Mouse (Mus musculus): Measurements from ENCODE around the gene Fam43a. TPM values are rescaled to one million over a fixed set of nuclear protein-coding genes. Genes with fewer than 3 reads are reported as not detected.

Fam43a gene
- 10 to 100 TPM; 45.6 to 51.8 TPM for total RNA-seq (2021)
- long read RNA-seq, experiment 1, transcript Fam43a-201 (1 exons, 3,075 nt) = major isoform, 16 of 16 reads
- long read RNA-seq, experiment 1, partial matches to known transcripts = 0 of 16 reads
- long read RNA-seq, experiment 1, other reads (novel, unspliced or antisense) = 0 of 16 reads
- long read RNA-seq, experiment 2, transcript Fam43a-201 (1 exons, 3,075 nt) = major isoform, 45 of 45 reads
- long read RNA-seq, experiment 2, partial matches to known transcripts = 0 of 45 reads
- long read RNA-seq, experiment 2, other reads (novel, unspliced or antisense) = 0 of 45 reads

GRCm38 (mm10) chr16:30599491-30600268 is at the start of gene Fam43a:
Gene Fam43a, plus strand, starts transcription at chr16:30599723.
- DNase-seq (ENCODE audit: low spot score in 2 of 2) = peak; percentile 71 to 86

DNA sequence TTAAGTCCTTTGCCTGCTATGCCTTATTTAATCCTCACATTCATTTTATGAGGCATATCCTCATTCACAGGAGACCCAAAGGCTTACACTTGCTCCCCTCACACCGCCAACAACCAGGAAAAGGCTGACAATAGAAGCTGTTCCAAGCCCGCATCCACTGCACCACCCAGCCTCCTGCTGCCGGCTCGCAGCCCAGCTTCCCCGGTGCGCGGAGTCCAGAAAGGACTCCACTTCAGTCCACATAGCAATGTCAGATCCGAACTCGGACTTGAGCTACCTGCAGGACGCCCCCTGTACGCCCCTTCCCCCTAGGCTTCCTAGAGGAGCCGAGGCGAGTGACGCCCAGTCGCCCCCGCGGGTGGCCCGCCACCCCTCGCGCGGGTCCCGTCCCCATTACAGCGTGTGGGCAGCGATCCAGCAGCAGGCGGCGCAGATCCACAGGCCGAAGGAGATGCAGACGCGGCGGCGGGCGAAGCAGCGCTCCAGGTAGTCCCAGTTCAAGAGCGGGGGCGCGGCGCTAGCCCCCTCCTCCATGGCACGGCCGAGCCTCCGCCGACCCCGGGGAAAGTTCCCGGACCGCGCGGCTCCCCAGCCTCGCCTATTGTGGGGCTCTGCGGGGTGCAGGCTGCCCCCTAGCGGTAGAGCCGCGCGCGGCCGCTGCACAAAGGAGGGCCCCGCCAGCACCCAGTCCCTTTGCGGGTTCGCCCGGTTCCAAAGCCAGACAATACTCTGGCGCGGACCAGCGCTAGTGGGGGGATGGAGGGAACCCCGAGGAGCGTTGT is 49.4 kb upstream of the Fam43a start:
- DNase-seq (ENCODE audit: low spot score in 2 of 2) = peak; percentile 36 to 70

DNA sequence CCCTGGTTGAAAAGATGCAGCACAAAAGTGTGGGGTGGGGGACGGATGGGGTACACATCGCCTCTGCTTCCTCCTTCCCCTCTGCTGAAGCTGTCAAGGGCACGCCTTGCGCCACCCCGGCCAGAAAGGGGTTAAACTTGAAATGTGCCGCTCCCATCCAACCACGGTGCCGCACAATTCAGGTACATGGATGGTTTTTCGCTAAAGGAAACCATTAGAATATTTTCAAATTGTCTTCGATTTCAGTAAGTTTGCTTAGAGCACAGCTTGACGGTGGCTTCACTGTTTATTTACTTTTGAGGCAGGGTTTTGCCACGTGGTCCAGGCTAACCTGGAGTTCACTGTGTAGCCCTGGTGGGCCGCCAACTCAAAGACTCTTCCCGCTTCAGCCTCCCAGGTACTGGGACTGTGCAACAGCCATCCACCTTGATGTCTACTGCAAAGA is 48.8 kb upstream of the Fam43a start, which contains the start of gene Tmem44:
Tmem44 (minus strand) TSS at position 95 of the 445 bp plus-strand sequence.
- DNase-seq (ENCODE audit: low spot score in 2 of 2) = no peak

DNA sequence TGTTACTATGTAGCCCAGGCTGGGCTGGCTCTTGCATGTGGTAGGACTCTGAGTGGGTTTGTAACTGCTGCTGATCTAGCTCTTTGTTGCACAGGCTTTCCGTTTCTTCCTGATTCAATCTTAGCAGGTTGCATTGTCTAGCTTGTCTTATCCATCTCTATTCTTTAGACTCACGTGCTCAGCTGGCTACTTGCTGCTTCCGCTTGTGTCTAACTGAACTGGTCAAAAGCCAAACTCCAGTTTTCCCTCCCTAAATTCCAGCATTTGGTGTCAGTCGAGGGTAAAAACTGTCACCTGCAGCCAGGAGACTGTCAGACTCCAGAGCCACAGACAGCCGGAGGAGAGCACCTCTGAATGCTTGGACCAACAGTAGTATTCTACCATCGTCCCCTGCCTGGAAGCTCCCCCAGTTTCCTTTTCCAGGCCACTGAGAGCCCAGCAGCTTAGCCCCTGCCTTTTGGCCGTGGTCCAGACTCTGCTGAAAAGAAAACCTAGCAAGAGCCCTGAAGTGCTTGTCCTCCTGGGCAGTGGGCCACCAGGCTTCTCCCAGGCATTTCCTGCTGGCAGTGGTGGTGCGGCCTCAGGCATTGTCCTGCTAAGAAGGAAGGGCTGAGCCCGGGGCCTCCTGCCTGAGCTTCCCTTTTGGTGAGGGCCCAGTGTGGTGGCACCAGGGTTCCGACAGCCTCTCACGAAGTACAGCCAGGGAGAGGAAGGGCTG is 46.7 kb upstream of the Fam43a start:
- DNase-seq (ENCODE audit: low spot score in 2 of 2) = peak in 1 of 2 experiments; percentile 46

DNA sequence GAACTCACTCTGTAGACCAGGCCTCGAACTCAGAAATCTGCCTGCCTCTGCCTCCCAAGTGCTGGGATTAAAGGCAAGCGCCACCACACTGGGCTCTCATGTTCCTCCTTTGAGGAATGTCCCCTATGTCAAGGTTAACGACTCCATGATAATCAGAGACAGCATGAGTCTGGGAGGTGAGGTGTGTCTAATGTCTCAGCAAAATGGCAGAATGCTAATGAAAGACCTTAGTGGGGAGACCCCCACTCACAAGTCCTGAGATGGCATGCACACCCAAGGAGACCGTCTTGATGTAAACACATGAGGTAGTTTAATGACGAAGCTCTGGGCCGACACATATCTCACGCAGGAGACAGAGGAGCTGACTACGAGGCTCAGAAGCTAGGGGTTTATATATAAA is 45.4 kb upstream of the Fam43a start:
- no peak for DNase-seq (ENCODE audit: low spot score in 2 of 2)

DNA sequence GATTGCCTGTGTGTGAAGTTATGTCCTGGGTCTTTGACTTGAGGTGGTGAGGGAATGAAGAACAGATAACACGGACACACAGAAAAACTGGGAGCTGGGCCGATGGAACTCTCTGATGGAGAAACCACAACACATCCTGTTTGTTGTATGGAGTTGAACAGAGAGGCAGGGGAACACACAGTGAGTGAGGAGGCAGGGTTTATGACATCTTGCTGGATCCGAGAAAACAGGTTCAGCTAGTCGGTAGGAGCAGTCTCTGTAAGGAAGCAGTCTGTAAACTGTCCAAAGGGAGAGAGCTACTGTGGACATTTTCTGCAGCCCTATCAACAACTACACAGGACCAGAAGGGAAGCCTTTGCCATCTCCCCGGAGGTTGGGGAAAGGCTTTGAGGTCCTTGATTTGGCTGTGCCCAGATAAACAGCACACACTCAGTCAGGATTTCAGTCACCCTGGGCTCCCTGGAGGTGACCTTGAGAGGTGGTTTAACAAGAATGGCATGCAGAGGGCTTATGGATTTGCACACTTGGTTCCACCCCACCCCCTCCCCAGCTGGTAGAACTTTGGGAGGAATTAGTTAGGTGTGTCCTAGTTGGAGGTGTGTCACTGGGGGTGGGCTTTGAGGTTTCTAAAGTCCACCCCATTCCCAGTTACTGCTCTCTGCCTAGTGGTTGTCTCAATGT is 40.1 kb upstream of the Fam43a start:
- no peak for DNase-seq (ENCODE audit: low spot score in 2 of 2)

DNA sequence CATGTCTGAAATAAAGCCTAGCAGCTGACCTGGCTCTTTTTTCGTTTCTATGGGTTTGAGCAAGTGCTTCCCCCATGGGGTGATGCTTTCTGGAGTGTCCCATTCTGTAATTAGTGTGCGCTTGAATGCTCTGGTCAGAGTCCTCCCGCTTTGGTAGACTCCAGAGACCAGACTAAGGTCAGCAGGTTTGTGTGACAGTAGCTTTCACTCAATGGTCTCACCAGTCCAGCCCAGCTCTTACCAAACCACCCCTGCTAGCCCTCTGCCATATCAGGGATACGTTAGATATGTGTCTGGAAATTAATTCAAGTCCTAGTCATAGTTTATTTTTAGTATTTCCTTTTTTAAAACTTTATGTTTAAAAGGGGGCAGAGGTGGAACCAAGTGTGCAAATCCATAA is 38.9 kb upstream of the Fam43a start:
- DNase-seq (ENCODE audit: low spot score in 2 of 2) = no peak

DNA sequence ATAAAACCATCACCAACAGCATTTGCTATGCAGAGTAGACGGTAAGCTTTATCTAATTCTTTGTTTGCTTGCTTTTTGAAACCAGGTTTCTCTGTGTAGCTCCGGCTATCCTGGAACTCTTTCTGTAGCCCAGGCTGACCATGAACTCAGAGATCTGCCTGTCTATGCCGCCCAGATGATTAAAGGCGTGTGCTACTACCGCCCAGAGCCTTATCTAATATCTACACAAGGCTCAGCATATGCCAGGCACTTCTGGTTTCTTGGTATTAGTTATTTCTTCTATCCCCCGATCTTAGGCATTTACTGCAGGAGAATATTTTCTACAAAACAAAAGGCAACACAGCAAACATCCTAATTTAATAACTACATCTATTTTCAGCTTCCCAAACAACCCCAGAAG is 33.9 kb upstream of the Fam43a start:
- no peak for DNase-seq (ENCODE audit: low spot score in 2 of 2)

GRCm38 (mm10) chr16:30570173-30570572 is 29.4 kb upstream of the Fam43a start:
- no peak for DNase-seq (ENCODE audit: low spot score in 2 of 2)

- no peak for DNase-seq (ENCODE audit: low spot score in 2 of 2)
Observed at GRCm38 (mm10) chr16:30571378-30571777, 28.1 kb upstream of the Fam43a start.

DNA sequence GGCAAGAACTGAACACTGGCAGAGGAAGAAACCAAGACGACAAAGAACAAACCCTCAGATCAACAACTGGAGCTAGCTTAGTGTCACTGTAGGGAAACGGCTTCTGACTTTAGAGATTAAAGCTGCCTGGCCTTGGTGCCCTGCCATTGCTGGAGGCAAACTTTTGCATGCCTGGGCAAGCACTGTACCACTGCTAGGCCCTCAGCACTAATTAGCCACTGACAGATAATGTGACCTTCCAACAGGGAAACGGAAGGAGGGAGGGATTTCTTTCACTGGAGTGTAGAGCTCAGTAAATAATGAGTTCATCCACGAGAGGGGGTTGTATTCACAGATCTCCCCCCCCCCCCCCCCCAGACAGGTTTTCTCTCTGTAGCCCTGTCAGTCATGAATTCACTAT is 27.3 kb upstream of the Fam43a start:
- DNase-seq (ENCODE audit: low spot score in 2 of 2) = no peak

- DNase-seq (ENCODE audit: low spot score in 2 of 2) = no peak
Observed at GRCm38 (mm10) chr16:30575815-30576214, 23.7 kb upstream of the Fam43a start.

- no peak for DNase-seq (ENCODE audit: low spot score in 2 of 2)
Observed at GRCm38 (mm10) chr16:30576392-30576791, 23.1 kb upstream of the Fam43a start.

DNA sequence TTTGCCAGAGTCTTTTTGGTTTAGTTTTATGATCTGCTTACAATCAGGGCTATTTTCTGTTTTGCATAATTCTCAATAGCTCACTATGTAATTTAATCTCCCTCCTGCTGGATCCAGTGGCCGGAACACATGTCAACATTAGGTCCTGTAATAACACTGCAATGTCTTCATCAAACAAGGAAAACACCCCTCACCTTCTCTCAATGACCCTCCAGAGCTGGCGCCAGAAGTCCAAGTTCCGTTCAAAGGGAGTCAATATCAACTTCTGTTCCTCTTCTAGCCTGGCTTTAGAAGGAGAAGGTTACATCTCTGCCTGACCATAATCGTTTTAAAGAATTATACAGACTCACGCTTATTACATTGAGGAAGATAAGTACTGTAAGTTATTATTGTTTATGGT is 18.8 kb upstream of the Fam43a start:
- no peak for DNase-seq (ENCODE audit: low spot score in 2 of 2)

GRCm38 (mm10) chr16:30586935-30587493 is 12.5 kb upstream of the Fam43a start:
- DNase-seq (ENCODE audit: low spot score in 2 of 2) = no peak

DNA sequence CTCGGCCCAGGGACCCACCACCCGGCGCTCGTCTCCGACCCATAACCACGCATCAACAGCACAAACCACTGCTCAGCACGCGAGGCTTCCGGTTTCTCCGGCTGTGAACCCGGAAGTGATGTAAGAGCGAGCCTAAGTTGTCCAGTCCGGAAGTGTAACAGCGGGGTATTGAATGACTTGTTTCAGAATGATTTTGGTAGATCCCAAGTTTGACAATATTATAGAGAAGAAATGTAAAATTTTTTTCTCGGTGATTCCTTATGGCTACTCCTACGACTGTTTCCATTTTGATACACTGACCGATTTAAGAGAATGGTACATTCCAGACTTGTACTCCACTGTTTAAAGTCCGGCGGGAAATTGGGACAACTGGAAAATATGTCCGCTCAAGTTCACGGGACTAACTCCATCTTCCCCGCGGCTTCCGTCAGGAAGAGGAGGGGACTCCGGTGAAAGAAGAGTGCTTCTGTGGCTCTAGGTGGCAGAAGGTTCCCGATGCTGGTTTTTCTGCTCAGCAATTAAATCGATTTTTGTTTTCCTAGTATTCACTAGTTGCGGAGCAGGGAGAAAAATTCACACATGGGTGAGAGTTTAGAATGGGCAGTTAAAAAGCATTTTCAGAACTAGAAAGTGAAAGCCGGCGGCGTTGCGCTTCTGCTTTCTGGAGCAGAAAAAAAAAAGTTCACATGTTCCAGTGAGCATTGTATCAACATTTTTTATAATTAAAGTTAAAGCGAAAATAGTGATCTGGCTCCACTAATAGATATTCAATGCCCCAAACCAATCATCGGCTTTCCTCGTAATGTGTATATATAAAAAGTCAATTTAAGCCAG is 11.8 kb upstream of the Fam43a start, which contains the start of gene Lsg1:
Lsg1 (minus strand) TSS at position 99 of the 834 bp plus-strand sequence.
- peak; percentile 28 to 72 for DNase-seq (ENCODE audit: low spot score in 2 of 2)

- DNase-seq (ENCODE audit: low spot score in 2 of 2) = no peak
Observed at GRCm38 (mm10) chr16:30590264-30591209, 9.0 kb upstream of the Fam43a start.

DNA sequence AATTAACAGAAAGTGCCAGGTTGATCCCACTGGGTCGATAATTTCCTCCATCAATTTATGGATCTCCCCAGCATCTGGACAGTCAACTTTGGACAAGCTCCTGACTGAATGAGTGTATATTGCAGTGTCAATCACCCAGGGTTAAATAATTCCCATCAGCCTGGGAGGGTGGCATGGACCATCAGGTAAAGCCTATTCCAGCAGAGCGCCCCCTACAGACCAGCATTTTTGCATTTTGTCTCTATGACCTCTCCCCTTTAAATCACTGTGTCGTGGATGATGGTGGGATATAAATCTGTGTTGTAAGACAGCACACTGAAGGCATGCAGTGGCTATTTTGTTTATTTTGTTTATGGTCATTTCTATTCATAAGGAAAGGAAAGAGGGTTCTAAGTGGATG is 7.5 kb upstream of the Fam43a start:
- DNase-seq (ENCODE audit: low spot score in 2 of 2) = no peak
